Mouse (Mus musculus): ENCODE measurements around the gene Msl1.

Msl1 gene

GRCm38 (mm10) chr11:98783236-98783696 lies 12.1 kb upstream of the Msl1 start:
- TF ChIP-seq GATA4 (IDR thresholded peaks at IDR 0.05; ENCODE audit: insufficient replicate concordance, low read length), result peak; percentile 98; the same call in 1 of the 2 replicates

DNA sequence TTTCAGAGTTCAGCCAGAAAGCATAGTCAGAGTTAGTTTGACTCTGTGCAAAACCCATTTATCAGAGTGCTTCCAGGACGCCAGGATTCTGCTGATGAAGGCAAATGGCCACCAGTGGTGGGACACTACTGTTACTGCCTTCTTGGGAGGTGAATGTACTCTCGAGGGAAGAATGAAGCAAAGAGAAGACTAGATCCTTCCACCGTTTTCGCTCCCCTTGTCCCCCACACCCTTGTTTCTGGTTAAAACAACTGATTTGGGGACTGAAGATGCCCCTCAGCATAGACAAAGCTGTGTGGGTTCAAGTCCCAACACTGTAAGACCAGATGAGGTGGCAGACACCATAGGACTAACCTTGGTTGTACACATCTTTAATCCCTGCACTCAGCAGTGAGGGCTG lies 11.2 kb upstream of the Msl1 start:
- TF ChIP-seq GATA4 (IDR thresholded peaks at IDR 0.05; ENCODE audit: insufficient replicate concordance, low read length), result no peak

DNA sequence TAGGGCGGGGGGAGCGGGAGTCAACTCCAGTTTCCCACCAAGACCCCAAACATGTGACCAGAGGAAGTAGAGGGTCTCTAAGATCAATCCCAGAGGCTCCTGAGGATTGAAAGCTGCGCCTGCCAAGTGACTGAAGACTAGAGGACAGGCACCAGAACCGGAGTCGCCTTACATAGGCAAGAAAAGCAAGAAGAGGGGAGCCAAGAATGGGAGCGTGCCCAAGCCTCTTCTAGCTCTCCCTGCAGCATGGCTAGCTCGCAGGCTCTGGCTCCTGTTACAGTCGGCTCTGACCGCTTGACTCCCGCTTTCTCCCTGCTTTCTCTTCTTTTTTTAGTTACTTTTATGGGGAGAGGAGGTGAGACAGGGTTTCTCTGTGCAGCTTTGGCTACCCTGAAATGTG lies 10.1 kb upstream of the Msl1 start:
- TF ChIP-seq GATA4 (IDR thresholded peaks at IDR 0.05; ENCODE audit: insufficient replicate concordance, low read length), result no peak

DNA sequence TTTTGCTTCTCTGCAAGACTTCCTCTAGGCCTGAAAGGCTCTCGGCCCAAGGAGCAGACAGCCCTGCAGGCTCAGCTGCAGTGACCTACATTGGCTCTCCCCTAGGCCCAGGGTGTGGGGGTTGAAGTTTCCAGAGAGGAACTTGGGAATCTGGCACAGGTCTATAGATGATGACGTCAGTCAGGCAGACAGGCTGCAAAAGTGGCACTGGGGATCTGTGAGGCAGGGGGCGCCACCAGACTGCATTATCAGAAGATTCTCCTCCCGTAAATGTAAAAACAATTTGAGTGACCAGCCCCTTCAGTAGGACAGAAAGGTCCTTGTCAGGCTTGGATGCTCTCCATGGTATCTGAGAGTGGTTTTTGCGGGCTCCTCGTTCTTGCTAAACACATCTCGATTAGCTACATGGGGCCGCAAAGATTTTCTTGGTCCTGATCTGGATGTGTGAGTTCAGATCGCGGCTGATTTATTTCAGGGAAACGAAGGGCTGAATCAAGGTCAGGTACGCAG lies 9.5 kb upstream of the Msl1 start:
- TF ChIP-seq GATA4 (IDR thresholded peaks at IDR 0.05; ENCODE audit: insufficient replicate concordance, low read length), result no peak; the same call in 1 of the 2 replicates

DNA sequence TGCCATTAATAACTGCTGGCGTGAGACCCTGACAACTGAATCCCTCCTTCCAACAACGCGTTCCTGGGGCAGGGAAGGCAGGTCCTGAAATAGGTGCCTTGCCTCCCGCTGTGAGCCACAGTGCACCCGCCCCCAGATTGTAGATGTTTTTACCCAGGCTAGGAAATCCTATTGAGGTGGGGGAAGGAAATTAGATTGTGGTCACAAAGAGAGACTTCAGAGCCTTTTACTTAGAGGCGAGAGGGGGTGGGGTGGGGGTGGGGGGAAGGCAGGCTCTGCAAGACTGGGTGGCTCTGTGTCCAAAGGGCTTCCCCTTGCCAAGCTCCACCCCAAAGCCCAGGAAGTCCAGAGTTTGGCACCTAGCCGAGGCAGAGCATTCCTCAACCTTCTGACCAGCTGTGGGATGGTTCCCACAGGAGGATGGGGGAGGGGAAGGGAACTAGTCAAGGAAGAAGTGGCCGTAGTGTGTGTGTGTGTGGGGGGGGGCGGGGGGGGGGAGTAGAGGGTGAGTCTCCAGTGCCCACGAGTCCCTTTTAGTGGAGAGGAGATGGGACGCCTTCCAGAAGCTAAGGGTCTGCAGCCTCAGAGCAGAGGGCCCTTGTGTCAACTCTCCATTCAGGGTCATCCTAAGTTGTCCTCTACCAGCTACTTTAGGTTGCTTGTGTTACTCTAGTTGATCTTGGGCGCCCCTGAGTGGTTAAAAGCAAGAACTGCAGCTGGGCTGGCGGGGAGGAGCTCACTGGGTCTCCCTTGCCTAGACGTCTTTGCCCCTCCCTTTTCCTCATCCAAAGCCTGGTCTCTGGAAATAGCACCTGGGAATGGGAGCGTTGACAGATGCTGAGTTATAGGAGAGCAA lies 8.7 kb upstream of the Msl1 start:
- peak; percentile 25; the same call in 1 of the 2 replicates for TF ChIP-seq GATA4 (IDR thresholded peaks at IDR 0.05; ENCODE audit: insufficient replicate concordance, low read length)

GRCm38 (mm10) chr11:98787229-98787628 lies 8.1 kb upstream of the Msl1 start:
- no peak for TF ChIP-seq GATA4 (IDR thresholded peaks at IDR 0.05; ENCODE audit: insufficient replicate concordance, low read length)

- no peak for TF ChIP-seq GATA4 (IDR thresholded peaks at IDR 0.05; ENCODE audit: insufficient replicate concordance, low read length)
Measured at GRCm38 (mm10) chr11:98787691-98788090, 7.6 kb upstream of the Msl1 start.

GRCm38 (mm10) chr11:98788139-98788538 lies 7.2 kb upstream of the Msl1 start:
- TF ChIP-seq GATA4 (IDR thresholded peaks at IDR 0.05; ENCODE audit: insufficient replicate concordance, low read length), result no peak

- no peak for TF ChIP-seq GATA4 (IDR thresholded peaks at IDR 0.05; ENCODE audit: insufficient replicate concordance, low read length)
Measured at GRCm38 (mm10) chr11:98788550-98789218, 6.6 kb upstream of the Msl1 start.

- no peak for TF ChIP-seq GATA4 (IDR thresholded peaks at IDR 0.05; ENCODE audit: insufficient replicate concordance, low read length)
Measured at GRCm38 (mm10) chr11:98789219-98789807, 6.0 kb upstream of the Msl1 start.

DNA sequence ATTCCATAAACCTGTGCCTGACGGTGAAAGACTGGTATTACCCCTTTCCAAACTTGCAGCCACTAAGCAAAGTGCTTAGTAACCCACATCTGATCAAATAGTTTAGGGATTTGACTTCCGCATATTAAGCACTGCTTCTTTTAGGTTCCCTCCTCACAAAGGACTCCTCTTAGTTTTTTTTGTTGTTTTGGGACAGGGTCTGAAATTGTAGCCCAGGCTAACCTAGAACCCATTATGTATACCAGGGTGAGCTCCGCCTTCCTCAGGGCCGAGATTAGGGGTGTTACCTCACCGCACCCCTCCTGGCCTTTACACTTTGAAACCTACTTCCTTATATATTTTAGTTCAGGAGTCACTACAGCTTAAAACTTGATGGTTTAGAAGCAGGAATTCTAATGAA lies 5.5 kb upstream of the Msl1 start:
- TF ChIP-seq GATA4 (IDR thresholded peaks at IDR 0.05; ENCODE audit: insufficient replicate concordance, low read length), result no peak

DNA sequence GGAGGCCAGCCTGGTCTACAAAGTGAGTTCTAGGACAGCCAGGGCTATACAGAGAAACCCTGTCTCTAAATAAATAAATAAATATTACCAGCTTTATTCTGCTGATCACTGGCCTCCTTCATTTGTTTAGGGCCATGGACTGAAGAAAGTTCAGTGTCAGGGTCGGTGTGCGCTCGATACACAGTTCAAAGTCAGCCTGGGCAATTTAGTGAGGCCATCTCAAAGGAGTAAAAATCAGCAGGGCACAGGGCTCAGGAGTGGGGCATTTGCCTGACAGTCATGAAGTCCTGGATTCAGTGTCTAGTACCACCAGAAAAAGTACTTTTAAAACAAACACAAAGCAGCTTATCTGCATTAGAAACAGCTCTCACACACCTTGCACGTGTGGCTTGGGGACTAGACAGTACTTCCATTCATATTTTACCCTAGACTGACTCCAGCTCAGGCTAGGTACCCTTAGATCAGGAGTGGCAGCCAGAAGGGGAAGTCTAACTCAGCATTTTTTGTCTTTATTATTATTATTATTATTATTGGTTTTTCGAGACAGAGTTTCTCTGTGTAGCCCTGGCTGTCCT lies 4.6 kb upstream of the Msl1 start:
- TF ChIP-seq GATA4 (IDR thresholded peaks at IDR 0.05; ENCODE audit: insufficient replicate concordance, low read length), result no peak

DNA sequence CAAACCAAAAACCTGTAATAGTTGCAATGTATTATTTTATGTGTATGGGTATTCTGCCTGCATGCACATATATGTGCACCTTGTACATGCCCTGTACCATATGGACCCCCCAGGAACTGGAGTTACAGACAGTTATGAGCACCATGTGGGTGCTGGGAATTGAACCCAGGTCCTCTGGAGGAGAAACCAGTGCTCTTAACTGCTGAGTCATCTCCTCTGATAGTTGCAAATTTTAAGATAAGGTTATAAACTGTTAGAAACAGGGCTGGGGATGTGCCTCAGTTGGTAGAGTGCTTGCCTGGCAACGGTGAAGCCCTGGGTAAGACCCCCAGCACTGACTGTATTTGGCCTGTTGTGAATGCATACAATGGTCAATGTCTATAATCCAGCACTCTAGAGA lies 3.9 kb upstream of the Msl1 start:
- no peak for TF ChIP-seq GATA4 (IDR thresholded peaks at IDR 0.05; ENCODE audit: insufficient replicate concordance, low read length)

GRCm38 (mm10) chr11:98792081-98792480 lies 3.2 kb upstream of the Msl1 start:
- no peak for TF ChIP-seq GATA4 (IDR thresholded peaks at IDR 0.05; ENCODE audit: insufficient replicate concordance, low read length)

- TF ChIP-seq GATA4 (IDR thresholded peaks at IDR 0.05; ENCODE audit: insufficient replicate concordance, low read length), result no peak
Measured at GRCm38 (mm10) chr11:98794469-98795014, 774 bp upstream of the Msl1 start.
